Mouse (Mus musculus): ENCODE measurements around the gene Galnt9. TPM values are rescaled to one million over a fixed set of nuclear protein-coding genes. Genes with fewer than 3 reads are reported as not detected.

The Galnt9 gene
- total RNA-seq (2017) = 3.7 to 5.5 TPM (median 5.0 TPM) in 3 replicates

DNA sequence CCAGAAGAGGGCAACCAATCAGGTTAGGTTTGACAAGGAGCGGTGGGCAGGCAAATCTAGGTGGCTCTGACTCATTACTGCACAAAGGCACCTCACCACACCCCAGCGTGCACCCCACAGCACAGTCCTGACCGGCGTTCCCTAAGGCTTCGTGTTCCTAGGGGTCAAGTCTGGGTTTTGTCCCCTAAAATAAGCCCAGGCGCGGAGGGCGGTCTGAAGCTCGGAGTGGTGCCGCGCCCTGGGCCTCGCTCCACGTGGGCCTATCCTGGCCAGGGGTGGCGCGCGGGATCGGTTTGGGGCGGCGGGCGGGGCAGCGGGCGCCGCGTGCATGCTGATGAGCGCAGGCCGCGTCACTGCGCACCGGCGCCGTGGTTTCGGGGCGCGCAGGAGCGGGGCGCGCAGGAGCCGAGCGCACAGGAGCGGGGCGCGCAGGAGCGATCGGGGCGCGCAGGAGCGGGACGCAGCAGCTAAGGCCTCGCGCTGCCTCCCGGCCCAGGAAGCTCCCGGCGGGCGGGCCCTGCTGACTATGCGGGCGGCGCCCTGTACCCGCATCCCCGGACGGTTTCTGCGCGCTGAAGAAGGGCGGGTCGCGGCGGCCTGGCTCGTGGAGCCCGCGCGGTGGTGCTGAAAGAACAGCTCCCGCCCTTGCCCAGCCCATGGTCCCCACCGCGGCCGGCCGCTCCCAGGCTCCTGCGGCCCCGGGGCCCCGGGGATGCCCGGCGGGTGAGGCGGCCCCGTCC is at the start of gene Galnt9:
TSS of gene Galnt9 (plus strand) at position 405 of the 740 bp plus-strand sequence.
- ATAC-seq (replicated peaks; ENCODE audit: insufficient number of reproducible peaks, low FRiP score, low TSS enrichment, poor library complexity, severe bottlenecking) = no peak

DNA sequence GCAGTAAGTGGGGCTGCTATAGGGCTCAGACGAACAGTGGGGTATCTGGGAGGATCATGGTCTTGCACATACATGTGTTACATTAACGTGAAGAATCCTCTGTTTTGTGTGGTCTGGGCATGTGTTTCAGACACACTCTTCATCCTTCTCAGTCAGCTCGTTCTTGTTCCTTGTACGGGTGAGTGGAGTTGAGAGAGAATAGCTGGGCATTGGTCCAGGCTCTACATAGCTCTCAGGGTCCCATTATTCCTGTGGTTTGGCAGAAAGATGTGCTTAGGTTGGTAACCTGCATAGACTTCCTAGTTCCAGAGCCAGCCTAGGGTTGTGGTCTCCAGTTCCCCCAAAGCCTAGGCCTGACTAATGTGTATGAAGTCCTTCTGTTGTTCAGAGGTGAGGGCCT is 49.8 kb upstream of the Galnt9 start:
- ATAC-seq (replicated peaks; ENCODE audit: insufficient number of reproducible peaks, low FRiP score, low TSS enrichment, poor library complexity, severe bottlenecking) = no peak

DNA sequence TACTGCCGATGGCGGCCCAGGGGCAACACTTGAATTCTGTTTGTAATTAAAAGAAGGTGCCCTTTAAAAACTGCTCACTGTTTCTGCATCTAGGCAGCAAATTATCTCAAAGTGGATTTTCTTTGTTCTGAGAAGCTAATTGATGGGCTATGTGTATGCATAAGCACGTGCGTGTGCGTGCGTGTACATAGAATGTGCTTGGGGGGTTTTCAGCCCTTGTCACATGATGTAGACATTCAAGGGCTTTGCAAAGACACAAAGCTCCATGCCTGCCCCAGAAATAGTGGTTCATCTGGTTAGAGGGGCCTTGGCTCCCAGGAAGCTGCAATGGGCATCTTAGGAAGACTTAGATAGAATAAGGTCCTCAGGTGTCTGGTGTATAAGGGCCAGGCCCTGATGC is 49.1 kb upstream of the Galnt9 start:
- no peak for ATAC-seq (replicated peaks; ENCODE audit: insufficient number of reproducible peaks, low FRiP score, low TSS enrichment, poor library complexity, severe bottlenecking)

DNA sequence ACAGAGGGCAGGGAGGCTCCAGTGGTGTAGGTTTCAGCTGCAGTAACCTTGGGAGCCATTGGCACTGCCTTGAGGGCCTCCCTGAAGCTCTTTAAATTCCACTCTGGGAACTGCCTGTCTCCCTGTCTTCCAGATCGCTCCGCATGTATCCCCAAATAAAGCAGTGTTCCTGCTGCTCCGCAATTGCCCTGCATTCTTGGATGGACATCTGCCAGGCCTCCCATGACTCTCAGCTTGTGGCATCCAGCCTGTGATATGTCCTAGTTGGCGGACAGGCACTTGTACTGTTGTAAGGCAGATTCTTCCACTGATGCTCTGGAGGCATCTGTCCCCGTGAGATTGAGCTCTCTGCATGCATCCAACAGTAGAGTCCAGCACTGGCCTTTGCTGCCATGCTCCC is 46.6 kb upstream of the Galnt9 start:
- no peak for ATAC-seq (replicated peaks; ENCODE audit: insufficient number of reproducible peaks, low FRiP score, low TSS enrichment, poor library complexity, severe bottlenecking)

DNA sequence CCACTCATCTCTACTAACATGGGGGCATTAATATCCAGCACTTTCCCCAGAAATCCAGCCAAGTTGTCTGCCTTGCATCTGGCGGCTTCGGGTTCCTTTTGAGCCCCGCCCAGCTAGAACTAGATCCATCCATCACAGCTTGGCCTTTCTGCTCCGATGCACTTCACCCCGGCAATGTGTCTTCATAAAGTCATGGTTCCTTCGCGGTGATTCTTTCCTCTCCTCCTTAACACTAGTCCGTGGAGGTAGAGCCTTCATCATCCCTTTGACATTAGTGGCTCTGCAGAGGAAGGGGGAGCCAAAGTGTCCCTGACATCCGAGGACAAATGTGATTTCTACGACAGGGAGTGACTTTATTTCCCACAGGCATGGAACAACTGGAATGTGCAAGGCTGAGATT is 46.1 kb upstream of the Galnt9 start:
- no peak for ATAC-seq (replicated peaks; ENCODE audit: insufficient number of reproducible peaks, low FRiP score, low TSS enrichment, poor library complexity, severe bottlenecking)

DNA sequence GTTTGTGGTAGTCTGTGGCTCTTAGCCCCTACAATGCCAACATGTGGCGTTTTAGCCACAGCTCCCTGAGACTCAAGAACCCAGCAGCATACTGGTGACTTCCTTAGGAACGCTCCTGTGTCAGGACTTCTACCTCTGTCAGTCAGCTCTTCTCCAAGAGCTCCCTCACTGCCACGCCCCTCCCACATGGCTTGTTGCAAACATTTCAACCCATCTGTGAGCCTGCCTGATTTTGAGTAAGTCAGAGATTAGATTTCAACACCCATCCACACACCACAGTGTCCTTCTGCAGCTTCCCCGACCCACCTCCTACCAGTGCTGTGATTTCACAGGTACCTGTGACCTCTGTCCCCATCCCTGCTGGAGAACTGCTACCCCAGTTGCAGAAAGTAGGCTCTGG is 43.9 kb upstream of the Galnt9 start:
- no peak for ATAC-seq (replicated peaks; ENCODE audit: insufficient number of reproducible peaks, low FRiP score, low TSS enrichment, poor library complexity, severe bottlenecking)

DNA sequence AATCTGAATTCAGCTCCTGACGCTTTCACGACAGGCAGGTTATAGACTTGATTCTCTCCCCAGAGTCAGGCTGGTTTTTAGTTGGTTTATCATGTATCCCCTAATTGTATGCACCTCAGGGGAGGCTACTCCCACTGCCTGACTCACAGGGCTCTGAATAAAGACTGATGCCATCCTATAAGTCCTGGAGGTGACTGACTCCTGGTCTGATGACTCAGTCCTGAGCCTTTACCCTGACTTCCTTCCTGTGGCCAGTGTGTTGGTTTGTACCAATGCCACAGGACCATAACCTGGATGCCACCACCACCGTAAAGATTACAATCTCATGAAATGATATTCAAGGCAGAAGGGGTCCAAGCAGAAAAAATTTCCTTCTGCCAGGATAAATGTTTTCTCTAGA is 40.8 kb upstream of the Galnt9 start:
- no peak for ATAC-seq (replicated peaks; ENCODE audit: insufficient number of reproducible peaks, low FRiP score, low TSS enrichment, poor library complexity, severe bottlenecking)

DNA sequence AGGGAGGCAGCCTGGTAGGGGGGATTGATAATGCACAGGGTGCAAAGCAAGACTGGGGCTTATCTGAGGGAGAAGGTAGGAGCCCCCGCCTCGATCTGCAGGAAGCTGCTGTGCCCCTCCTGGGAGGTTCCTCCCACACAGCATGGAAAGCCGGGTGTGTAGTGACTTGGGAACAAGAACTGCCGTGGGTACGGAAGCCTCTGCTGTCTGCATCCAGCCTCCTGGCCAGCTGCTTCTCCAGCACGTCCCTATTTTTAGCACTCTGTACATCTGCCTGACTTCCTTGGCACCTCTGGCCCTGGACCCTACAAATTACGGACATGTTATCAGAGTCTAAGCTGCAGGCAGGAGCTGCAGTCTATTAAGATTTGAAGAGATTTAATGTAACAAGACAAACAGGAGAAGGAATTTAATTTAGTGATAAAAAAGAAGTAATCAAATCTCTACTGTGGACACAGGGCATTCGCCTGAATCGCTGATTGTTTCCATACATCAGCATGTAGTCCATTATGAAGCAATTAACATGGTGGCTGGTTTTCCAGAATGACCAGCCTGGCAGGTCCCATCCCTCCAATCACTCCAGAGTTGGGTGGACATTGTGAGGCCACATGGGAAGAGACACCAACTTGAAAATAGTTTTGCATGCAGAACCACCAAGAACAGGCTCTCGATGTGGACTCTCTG is 38.4 kb upstream of the Galnt9 start:
- no peak for ATAC-seq (replicated peaks; ENCODE audit: insufficient number of reproducible peaks, low FRiP score, low TSS enrichment, poor library complexity, severe bottlenecking)

DNA sequence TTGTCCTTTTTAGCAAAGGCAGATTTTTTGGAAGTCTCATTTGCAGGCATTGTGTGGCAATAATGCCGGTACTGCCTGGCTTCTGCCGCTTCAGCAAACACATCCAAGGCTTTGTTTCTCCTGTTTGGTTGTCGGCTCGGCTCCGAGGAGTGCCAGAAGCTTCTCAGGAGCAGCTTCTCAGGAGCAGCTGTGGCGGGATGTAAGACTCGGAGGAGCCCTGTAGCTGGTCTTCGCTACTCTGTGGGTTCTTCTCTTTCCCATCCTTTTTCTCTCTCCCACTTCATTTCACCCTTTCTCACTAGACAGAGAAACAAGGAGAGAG is 37.9 kb upstream of the Galnt9 start:
- ATAC-seq (replicated peaks; ENCODE audit: insufficient number of reproducible peaks, low FRiP score, low TSS enrichment, poor library complexity, severe bottlenecking) = no peak

DNA sequence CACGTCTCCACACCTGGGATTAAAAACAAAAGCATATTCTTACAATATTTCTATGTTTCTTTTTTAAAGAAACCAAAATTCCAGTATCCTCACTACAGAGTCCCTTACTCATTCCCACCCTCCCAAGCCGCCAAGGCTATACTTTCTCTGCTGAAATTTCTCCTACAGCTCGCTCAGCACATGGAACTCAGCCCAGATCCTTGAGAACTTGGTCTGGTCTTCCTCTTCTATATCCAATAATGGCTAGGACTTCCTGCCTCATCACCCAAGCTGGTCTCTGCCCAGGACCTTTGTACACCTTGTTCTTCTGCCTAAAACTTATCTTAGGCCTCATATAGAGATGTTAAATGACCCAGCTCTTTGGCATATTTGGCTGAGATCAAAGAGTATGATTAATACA is 37.3 kb upstream of the Galnt9 start:
- no peak for ATAC-seq (replicated peaks; ENCODE audit: insufficient number of reproducible peaks, low FRiP score, low TSS enrichment, poor library complexity, severe bottlenecking)

DNA sequence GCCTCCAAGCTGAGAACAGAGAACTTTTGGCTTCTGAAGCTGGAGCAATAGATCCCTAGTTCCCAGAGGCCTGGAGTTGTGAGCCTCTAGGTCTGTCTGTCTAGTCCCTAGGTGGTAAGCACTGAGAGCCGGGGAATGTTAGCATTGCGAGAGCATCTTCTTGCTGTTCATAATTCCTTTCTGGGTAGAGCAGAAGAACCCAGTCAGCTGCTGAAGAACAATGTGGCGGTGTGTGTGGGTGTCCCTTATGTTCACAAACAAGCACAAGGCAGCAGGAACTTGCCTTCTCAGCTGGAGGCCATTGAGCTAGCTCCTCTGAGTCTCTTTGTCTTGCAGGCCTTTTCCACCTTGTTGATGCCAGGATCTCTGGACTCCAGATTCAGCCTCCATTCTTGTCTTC is 36.2 kb upstream of the Galnt9 start:
- ATAC-seq (replicated peaks; ENCODE audit: insufficient number of reproducible peaks, low FRiP score, low TSS enrichment, poor library complexity, severe bottlenecking) = no peak

DNA sequence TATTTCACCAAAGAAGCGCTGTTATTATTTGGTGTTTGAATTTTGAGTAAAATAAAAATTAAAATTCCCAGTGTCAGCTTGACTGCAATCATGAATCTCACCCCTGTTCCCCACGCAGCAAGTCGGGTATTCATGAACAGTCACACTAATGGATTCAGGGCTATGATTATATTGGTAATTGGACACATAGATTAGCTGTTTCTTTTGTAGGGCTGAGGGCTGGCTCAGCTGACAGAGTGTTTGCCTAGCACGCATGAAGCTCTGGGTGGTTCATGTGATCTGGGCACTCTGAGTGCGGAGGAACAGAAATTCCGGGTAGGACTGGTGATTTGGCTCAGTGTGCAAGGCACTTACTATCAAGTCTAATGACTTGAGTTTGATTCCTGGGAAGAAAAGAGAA is 33.8 kb upstream of the Galnt9 start:
- no peak for ATAC-seq (replicated peaks; ENCODE audit: insufficient number of reproducible peaks, low FRiP score, low TSS enrichment, poor library complexity, severe bottlenecking)

DNA sequence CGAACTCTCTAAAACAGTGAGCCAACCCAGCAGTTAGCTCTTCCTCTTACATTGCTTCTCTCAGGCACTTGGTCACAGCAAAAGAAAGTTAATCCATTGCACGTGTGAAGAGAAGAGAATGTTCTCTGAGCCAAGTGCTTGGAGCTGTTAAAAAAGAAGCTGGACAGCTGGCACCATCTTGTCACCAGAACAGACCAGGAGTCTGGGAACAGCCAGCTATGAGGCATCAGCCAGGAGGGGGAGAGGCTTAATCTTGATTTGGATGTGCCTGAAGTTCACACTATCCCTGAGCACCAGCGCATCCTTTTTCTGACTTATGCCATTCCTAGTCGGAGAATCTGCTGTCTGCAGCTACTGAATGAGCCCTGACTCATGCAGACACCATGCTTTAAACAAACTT is 30.4 kb upstream of the Galnt9 start:
- ATAC-seq (replicated peaks; ENCODE audit: insufficient number of reproducible peaks, low FRiP score, low TSS enrichment, poor library complexity, severe bottlenecking) = no peak

DNA sequence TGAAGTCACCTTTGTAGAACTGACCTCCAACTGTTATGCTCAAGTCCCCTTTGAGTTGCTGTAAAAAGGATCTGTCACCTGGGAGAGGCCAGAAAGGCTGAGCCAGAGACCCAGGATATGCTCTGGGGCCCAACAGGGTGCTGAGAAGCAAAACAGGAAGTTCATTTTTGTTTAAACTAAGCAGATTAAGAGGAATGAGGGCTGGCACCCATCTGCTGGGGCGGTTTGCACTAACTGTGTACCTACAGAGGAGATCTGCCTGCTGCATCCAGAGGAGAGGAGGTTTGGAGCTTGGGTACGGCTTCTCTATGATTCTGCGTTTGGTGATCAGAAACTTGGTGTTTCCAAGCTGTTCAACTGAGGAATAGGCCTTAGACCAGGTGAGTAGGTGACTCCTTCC is 29.5 kb upstream of the Galnt9 start:
- no peak for ATAC-seq (replicated peaks; ENCODE audit: insufficient number of reproducible peaks, low FRiP score, low TSS enrichment, poor library complexity, severe bottlenecking)

DNA sequence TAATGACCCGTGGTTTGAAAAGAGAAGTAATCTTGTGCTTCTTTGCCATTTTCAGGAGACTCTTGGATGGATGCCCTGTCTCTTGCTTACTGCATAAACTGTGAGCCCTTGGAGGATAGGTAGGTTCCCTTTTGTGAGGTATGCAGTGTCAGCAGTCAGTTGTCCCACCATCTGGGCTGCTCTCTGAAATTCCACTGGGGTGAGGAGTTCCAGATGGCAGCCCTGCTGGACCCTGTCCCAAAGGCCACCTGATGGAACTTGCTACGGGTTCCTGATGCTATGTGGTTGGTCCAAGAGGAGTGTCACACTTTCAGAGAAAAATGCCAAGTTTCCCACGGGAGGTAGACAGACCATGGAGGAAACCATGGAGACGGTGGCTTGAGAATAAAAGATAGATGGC is 27.8 kb upstream of the Galnt9 start:
- ATAC-seq (replicated peaks; ENCODE audit: insufficient number of reproducible peaks, low FRiP score, low TSS enrichment, poor library complexity, severe bottlenecking) = no peak

DNA sequence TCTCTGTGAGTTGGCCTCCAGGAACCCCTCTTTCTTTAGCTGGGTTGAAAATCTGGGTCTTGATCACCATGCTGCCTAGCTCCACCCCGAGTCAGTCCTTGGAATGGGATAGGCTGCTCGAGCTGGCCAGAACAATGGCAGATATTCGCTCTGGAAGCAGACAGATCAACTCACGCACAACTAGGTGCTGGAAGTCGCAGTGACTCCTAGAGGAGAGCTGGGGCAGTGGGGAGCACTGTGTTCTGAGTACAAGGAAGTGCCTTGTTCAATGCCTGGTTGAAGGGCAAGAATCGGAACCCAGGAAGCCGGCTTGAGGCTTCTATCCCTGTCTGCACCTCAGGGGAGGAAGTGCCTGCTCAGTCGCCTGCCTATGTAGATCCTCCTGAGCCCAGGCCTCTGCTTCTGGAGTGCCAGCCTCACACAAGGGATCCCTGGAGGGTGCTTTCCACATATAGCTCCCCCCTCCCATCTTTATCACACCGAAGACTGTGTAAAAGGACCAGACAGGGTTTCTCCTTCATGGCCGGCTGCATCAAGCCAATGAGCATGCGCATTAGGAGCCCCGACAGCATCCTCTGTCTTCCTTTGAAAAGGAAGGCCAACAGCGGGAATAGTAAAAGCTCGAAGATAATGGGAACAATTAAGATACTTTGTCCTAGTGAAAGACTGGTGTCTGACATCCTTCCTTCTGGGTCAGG is 25.9 kb upstream of the Galnt9 start:
- ATAC-seq (replicated peaks; ENCODE audit: insufficient number of reproducible peaks, low FRiP score, low TSS enrichment, poor library complexity, severe bottlenecking) = no peak

DNA sequence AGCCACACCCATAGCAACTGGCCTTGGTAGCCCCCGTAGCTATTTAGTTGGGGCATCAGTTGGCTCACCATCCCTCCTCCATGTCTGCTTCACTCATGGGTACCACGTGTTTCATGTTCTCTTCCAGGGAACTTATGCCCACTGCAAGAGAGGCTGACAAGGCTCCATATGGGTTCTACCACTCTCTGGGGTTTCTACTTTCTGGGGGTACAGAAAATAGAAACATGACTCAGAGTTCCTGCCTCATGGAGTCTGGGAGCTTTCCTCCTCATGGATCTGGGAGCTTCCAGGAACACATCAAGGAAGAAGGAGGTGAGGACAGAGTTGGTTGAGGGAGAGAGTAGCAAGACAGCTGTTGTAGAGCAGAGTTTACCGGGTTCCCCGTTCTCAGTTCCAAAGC is 23.2 kb upstream of the Galnt9 start:
- no peak for ATAC-seq (replicated peaks; ENCODE audit: insufficient number of reproducible peaks, low FRiP score, low TSS enrichment, poor library complexity, severe bottlenecking)

DNA sequence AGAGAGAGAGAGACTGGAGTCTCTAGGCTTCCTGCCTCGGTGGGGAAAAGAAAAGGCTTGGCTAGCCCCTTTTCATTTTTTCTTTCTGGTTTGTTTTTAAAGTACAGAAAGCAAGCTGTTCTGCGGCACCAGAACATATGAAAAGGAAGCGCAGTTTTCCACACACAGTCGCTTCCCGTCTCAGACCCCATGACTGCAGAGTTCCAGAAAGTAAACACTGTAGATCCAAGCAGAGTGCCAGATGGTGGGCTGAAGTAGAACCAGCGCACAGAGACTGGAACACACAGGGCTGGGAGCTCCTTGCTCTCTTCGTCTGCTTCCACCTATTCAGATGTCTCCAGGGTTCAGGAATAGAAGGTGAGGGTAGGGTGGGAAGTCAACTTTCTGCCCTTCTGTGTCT is 22.3 kb upstream of the Galnt9 start:
- ATAC-seq (replicated peaks; ENCODE audit: insufficient number of reproducible peaks, low FRiP score, low TSS enrichment, poor library complexity, severe bottlenecking) = no peak

DNA sequence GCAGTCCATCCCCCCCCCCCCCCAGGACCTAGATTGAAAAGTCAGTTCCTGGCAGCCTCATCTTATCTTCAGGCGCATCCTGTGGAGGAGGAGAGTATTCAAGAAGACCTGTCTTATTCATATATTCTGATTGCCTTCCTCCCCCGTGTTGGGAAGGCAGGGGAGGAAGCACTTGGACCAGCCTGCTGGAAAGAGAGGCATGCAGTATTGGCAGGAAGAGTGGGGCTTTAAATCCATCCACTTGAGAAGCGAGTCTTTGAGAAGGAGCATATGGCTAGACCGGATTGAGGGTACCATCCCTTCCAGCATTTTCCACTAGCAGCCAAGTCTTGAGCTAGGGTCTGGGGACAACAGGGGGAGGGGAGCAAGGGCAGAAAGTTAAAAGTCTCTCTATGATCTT is 20.9 kb upstream of the Galnt9 start:
- no peak for ATAC-seq (replicated peaks; ENCODE audit: insufficient number of reproducible peaks, low FRiP score, low TSS enrichment, poor library complexity, severe bottlenecking)

DNA sequence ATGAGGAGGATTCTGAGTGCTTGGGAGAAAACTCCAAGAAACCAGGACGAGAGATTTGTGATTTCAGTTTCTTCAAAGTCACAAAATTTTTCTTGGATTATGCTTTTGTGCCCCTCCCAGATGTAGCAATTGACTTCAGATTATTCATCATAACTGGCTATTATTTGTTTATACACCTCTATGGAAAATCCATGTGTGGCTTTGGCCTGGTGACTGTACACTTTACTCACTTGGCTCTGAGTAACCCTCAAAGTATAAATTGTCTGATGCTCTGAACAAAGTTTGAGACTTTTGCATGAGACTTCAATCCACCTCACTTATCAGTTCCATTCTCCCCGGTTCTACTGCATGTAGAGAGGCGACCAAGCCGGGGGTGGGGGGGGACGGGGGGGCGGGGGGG is 18.5 kb upstream of the Galnt9 start:
- no peak for ATAC-seq (replicated peaks; ENCODE audit: insufficient number of reproducible peaks, low FRiP score, low TSS enrichment, poor library complexity, severe bottlenecking)
